Mouse (Mus musculus) lung, postnatal 0 days (tissue): ENCODE measurements around the gene 1700042G07Rik. TPM values are rescaled to one million over a fixed set of nuclear protein-coding genes. Genes with fewer than 3 reads are reported as not detected.

Experiments
- ATAC-seq: fragments of 200-750 bp; cut with Nextera tagmentation; 2 replicates; pipeline ENCODE4 v1.8.0; 2017; ENCODE audit warnings: moderate library complexity
- DNase-seq: peaks from one replicate; pipeline ENCODE4 v3.0.0-alpha.2; 2016; ENCODE audit warnings: low spot score
- H3K27ac ChIP-seq: fragments of 300-500 bp; sonication (generic); 2 replicates; pipeline ENCODE4 v1.5.1; 2014; ENCODE audit warnings: antibody characterized with exemption, mild to moderate bottlenecking, low read length, mixed read lengths
- H3K27me3 ChIP-seq: fragments of 300-500 bp; sonication (generic); replicated peaks from 2 replicates; pipeline ENCODE4 v1.6.1; 2014; ENCODE audit warnings: low read length, mixed read lengths; ENCODE audit not compliant: insufficient read depth
- H3K36me3 ChIP-seq: fragments of 300-500 bp; sonication (generic); 2 replicates; pipeline ENCODE4 v1.6.1; 2014; ENCODE audit warnings: low read length, mixed read lengths; ENCODE audit not compliant: insufficient read depth
- H3K4me1 ChIP-seq: fragments of 300-500 bp; sonication (generic); 2 replicates; pipeline ENCODE4 v1.6.1; 2014; ENCODE audit warnings: antibody characterized with exemption, low read depth, low read length, mixed read lengths; ENCODE audit not compliant: insufficient read depth
- H3K4me2 ChIP-seq: fragments of 300-500 bp; sonication (generic); replicated peaks from 2 replicates; pipeline ENCODE4 v1.6.1; 2014; ENCODE audit warnings: low read depth, mild to moderate bottlenecking, low read length, moderate library complexity, mixed read lengths
- H3K4me3 ChIP-seq: fragments of 300-500 bp; sonication (generic); 2 replicates; pipeline ENCODE4 v1.5.1; 2014; ENCODE audit warnings: low read depth, low read length
- H3K9ac ChIP-seq: fragments of 300-500 bp; sonication (generic); replicated peaks from 2 replicates; pipeline ENCODE4 v1.6.1; 2014; ENCODE audit warnings: low read depth, mild to moderate bottlenecking
- H3K9me3 ChIP-seq: fragments of 300-500 bp; sonication (generic); 2 replicates; pipeline ENCODE4 v1.6.1; 2016; ENCODE audit warnings: low read length, mixed read lengths
- CTCF ChIP-seq: IDR thresholded peaks from 2 replicates; pipeline ENCODE4 v1.5.1; 2016; ENCODE audit warnings: antibody characterized with exemption, mild to moderate bottlenecking
- EP300 ChIP-seq: IDR thresholded peaks from 2 replicates; pipeline ENCODE4 v1.6.1; 2016; ENCODE audit warnings: antibody characterized with exemption, mild to moderate bottlenecking, control low read depth
- WGBS: fragments of 180-500 bp; shearing (Covaris S2); extraction: QIAGEN DNeasy Blood & Tissue Kit; methylation state at CpG from one replicate; pipeline ENCODE4 v1.1.7; 2014; 5-methylcytosine and 5-hydroxymethylcytosine counted together
- polyA plus RNA-seq: library from polyadenylated mRNA; unstranded; fragments of >200 nt; fragmentation: Nextera tagmentation; extraction: Ambion mirVana; gene quantifications from 2 replicates; pipeline ENCODE4 v1.2.1, GENCODE M21; 2015

Gene 1700042G07Rik
- polyA plus RNA-seq, 1 experiment from 2014 or later = not detected

GRCm38 (mm10) chr4:116221996-116222842 is 49.0 kb downstream of the 1700042G07Rik start:
- Histone ChIP-seq H3K27ac (peak overlapping the region; percentile 96), H3K4me2 (peak overlapping the region; percentile 84), H3K9ac (peak overlapping the region; percentile 75), H3K4me1 (no peaks in the 10 kb centered on the region), H3K4me3 (peak overlapping the region; percentile 67), H3K9me3 (no peaks in the 10 kb centered on the region), H3K36me3 (no peaks in the 10 kb centered on the region), H3K27me3 (no peaks in the 10 kb centered on the region)
- ATAC-seq (no peak), DNase-seq (peak; percentile 23)
- TF ChIP-seq CTCF (no peak), EP300 (no peak; the same call in 1 of the 2 replicates)
- WGBS = under 1% methylated on average over 23 of the region's 23 CpGs

GRCm38 (mm10) chr4:116222843-116223119 is 49.6 kb downstream of the 1700042G07Rik start:
- no peak for ATAC-seq
- WGBS = 3% methylated on average over 6 of the region's 6 CpGs
- no peaks in the 10 kb centered on the region for H3K36me3 ChIP-seq
- 0 out of 2 replicates have a peak overlapping the region, but pooled peaks have one; percentile 75 for H3K9ac ChIP-seq
- H3K27me3 ChIP-seq = no peaks in the 10 kb centered on the region
- TF ChIP-seq CTCF (no peak), EP300 (no peak)
- peak overlapping the region; percentile 84 for H3K4me2 ChIP-seq
- H3K4me1 ChIP-seq = no peaks in the 10 kb centered on the region
- no peak for DNase-seq
- H3K9me3 ChIP-seq = no peaks in the 10 kb centered on the region
- no peak overlapping the region for H3K27ac ChIP-seq
- peak overlapping the region; percentile 67 for H3K4me3 ChIP-seq

Other genes starting within 250 kb of the 1700042G07Rik start
- gene Dmbx1, start 233.4 kb upstream of the 1700042G07Rik start, polyA plus RNA-seq = not detected in 2 replicates
- 12.1 and 13.4 TPM in 2 replicates for gene Faah, start 155.4 kb upstream of the 1700042G07Rik start, polyA plus RNA-seq
- gene Nsun4, start 119.5 kb upstream of the 1700042G07Rik start, polyA plus RNA-seq = 33.7 and 37.9 TPM in 2 replicates
- 423 and 444 TPM in 2 replicates for gene Uqcrh, start 98.3 kb upstream of the 1700042G07Rik start, polyA plus RNA-seq
- 46.1 and 49.0 TPM in 2 replicates for gene Lrrc41, start 98.1 kb upstream of the 1700042G07Rik start, polyA plus RNA-seq
- gene Rad54l, start 49.7 kb upstream of the 1700042G07Rik start, polyA plus RNA-seq = 1.5 and 2.2 TPM in 2 replicates
- 40.7 and 40.8 TPM in 2 replicates for gene Pomgnt1, start 49.5 kb upstream of the 1700042G07Rik start, polyA plus RNA-seq
- gene Lurap1, start 22.0 kb upstream of the 1700042G07Rik start, polyA plus RNA-seq = 2.6 and 2.8 TPM in 2 replicates
- 118 and 131 TPM in 2 replicates for gene Tspan1, start 5.8 kb upstream of the 1700042G07Rik start, polyA plus RNA-seq
- not detected in 2 replicates for gene Gm49337, start within 50 bp of the 1700042G07Rik start, polyA plus RNA-seq
- 10.0 and 11.7 TPM in 2 replicates for gene Pik3r3, start 48.2 kb downstream of the 1700042G07Rik start, polyA plus RNA-seq